Mouse (Mus musculus) c-Kit-negative CD71-positive TER-119-positive erythroid progenitor cells, embryonic 14.5 days (primary cell): ENCODE measurements at regions not wholly inside any gene's neighbourhood (a gene's known extent, or its start where the extent isn't known, plus 50 kb on each side); places are given as distances from the start of the nearest gene placed in this dataset.
"Not testable (repeated sequence)": the region's sequence is repeated elsewhere in the genome, so short reads cannot be mapped to it uniquely, and the experiment has no call there.

Source experiments
- DNase-seq: peaks from one replicate; pipeline ENCODE4 v3.0.0-alpha.2; 2013; ENCODE audit warnings: low read depth, low spot score

DNA sequence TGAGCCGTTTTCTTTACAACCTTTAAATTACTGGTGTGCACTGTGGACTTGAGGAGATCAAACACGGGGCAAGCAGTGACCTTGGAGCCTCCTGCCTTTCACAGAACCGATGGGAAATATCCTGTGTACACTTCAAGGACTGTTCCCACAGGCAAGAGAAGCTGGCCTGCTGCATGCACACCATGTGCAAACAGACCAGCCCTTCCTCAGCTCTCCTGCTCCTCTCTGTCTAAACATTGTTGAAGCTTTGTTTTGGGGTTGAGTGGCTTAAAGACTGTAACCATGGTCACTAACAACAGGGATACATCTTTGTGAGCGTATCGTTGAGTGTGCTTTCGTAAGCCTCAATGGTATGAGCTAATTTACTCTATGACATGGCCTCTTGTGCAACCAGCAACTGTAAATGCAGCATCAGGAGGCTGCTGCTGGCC is 50.2 kb upstream of the Agps start:
- no peak for DNase-seq

DNA sequence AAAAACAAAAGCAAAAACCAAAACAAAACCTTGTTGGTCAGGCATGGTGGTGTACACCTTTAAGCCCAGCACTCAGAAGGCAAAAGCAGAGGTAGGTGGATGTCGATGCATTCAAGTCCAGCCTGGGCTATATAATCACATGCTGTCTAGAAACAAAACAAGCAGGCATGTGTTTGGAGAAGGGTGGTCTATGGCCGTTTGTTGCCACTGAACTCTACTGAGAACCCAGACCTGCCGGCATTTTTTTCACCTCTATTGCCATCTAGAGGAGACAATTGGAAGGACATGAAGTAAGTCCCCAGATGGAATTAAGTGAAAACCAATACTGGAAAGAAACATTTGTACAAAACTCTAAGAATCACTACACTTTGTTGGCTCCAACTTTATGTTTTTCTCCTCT is 50.9 kb upstream of the Agps start:
- peak; percentile 38 for DNase-seq

DNA sequence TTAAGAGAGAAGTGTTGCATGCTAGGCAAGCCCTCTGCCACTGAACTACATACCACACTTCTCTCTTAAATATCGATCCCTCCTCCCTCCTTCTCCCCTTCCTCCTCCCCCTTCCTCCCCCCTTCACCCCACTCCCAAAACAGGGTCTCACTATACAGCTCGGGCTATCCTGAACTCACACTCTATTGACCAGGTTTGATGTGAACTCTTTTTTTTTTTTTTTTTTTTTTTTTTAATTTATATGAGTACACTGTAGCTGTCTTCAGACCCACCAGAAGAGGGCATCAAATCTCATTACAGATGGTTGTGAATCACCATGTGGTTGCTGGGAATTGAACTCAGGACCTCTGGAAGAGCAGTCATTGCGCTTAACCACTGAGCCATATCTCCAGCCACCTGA is 53.3 kb upstream of the Agps start:
- not testable (repeated sequence) for DNase-seq

DNA sequence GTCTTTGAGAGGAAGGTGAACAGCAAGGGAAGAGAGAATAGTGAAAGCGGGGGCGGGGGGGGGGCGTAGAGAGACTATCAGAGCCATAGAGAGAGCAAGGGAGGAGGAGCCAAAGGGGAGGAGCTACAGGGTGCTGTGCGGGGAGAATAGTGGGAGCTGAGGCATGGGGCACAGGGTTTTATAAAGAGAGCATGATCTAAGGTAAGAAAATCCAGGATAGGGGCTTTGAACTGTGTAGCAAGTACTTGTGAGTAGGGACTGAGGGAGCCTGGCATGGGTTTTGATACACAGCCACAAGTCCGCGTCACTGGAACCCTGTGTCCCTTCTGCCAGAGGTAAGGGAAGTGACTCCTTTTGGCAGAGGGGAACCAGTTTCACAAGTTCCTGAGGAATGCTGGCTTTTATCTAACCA is 54.9 kb upstream of the Agps start:
- DNase-seq: no peak

DNA sequence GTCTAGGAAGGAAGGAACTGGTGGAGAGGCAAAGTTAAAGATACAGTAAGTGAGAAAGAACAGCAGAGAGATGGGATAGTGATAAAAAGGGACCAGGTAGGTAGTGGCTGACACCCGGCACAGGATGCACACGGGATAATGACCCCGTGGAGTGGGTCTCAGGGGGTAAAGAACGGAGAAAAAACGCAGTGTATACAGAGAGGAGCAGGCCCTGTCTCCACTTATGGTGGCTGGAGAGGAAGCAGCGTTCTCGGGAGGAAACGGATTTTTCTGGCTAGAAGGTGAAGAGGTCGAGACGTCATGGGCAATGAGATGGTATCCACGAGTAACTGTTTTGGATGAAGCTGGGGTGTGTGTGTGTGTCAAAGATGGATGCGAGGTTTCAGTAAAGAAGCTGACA is 55.4 kb upstream of the Agps start:
- no peak for DNase-seq

DNA sequence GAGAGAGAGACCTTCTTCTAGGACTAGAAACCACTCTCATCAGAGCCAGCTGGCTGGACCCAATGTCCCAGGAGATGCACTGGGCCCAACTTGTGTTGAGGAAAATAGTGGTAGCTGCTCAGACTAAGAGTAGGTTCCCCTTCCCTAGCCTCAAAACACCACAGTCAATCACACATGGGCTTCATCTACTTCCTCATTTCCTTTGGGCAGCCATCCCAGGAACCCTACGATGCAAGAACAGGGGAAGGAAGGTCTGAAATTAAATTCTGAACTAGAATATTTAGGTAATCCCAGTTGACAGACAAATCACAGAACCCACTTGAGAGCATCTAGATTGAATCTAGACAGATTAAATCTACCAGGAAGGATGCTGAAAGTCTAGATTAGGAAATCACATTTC is 56.8 kb upstream of the Agps start:
- no peak for DNase-seq

DNA sequence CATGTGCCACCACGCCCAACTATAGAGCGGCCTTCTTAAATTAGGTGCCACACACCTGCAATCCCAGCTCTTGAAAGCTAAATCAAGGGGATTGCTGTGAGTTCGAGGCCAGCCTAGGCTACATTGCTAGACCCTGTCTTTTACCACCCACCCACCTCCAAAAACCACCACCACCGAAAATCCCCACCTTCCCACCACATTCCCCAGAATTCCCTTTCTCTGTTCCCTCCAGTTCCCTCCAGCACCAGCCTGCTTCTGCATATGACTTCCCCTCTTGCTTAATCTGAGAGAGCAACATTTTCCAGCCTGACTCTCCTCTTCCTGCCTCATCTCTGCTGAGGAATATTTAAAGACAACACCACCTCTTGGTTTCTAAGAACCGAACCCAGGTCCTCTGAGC is 58.5 kb upstream of the Agps start:
- no peak for DNase-seq

DNA sequence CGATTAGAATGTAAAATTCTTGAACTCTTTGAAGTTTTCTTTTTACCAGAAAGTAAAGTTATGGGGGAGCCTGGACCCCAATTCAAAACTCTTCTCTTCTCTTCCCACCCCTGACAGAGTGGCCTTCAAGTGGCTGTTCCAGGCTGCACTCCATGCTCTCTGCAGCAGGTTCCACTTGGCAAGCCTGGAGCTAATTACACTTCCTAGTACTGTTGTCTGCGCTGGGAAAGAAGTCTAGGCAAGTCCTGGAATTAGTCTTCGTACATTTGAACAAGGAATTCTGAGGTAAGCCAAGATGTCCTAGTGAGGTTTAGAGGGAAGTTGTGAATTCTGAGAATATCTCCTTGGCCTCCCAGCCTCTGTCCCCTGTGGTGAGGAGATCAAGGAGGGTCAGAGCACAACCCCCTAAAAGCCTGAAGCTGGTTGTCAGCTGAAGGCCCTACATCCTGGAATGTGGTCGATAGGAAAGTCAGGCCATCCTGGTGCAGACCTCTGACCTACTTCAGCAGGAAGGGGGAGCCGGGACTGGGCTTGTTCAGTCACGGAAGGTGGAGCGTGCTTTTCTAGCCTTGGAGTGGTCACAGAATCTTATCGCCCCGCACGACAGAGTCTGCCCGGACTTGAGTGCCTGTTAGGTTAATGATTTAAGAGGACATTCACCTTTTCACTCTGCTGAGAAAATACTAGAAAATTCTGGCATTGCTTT is 59.6 kb upstream of the Agps start:
- DNase-seq: no peak

DNA sequence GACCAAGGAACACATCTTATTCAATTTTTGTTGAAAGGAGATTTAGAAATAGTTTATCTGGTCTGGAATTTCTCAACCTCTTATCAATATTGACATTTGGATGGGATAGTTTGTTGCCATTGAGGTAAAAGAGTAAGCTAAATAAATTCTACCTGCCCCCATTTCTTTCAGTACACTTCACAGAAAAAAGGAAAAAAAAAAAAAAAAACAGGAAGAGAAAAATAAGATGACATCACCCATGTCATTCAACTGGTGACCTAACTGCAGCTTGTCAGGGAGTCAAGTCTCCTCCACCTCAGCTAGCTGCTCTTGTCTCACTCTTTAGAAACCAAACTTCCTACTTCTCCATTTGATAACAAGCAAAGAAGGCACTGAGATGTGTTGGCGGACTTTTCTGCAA is 61.3 kb upstream of the Agps start:
- DNase-seq: no peak

DNA sequence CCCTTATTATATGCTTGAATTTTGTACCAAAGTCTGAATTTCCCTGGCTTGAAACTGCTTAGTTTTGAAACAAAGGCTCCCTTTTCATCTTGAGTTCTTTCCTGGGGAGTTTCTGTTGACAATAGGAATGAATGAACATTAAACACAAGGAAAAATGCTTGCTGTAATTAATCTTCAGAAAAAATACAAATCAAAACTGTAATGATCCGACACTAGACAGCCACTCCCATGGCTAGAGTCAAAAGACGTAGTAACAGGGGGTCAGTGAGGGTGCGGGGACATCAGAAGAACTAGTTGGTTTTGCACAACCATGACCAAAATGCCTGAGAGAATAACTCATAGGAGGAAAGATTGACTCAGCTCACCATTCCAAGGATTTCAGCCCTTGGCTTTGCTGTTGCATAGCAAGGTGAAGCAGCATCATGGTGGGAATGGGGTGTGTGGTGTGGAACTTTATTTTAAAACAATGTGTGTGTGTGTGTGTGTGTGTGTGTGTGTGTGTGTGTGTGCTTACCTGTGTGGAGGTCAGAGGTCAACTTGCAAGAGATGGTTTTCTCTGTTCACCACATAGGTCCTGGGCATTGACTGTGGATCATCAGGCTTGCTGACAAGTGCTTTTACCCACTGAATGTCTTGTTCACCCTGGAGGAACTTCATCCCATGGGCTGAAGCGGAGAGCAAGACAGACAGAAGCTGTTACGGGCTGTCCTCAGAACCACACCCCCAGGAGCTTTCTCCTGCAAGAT is 63.2 kb upstream of the Agps start:
- no peak for DNase-seq

DNA sequence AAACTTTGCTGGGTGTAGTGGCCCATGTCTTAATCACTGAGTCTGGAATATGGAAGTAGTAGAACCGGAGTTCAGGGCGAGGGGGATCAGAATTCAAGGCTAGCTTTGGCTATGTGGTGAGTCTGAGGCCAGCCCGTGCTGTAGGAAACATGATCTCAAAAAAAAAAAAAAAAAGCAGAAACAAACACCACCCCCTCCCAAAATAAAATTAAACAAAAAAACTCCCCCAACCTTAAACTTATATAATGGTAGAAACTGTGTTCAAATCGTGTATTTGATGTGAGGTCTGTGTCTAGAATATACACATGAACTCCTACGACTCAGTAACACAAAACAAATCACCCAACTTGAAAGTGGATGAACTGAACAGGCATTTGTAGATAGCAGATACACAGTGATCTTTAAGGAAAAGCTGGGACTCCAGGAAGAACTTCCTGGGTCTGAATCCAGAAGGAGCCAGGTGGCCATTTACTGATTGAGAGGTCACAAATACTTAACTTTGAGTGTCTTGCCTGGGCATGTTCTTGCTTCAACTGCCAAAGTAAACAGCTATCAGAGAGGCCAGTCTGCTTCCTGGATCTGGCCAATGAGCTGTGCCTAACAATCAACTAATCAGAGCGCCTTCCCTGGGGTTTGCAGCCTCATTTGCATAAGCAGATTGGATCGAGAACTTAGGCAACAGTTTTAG is 63.6 kb upstream of the Nfe2l2 start:
- DNase-seq: no peak

DNA sequence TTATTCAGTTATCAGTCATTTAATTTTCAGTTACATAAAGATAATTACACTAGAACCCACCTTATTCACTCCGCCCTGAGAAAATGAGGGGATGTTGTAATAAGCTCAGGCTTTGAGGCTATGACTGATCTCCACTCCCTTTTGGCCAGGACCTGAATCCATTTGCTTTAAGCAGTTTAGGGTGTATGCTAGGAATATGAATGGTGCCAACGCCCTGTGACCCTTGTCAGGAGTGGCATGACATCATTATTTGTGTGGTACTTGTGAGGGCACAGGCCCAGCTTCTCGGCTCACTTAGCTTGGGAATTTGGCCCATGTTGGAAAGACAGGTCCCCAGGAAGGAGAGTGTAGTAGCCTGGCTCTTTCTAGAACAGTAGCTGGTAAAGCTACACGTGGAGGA is 61.0 kb upstream of the Nfe2l2 start:
- DNase-seq: no peak

DNA sequence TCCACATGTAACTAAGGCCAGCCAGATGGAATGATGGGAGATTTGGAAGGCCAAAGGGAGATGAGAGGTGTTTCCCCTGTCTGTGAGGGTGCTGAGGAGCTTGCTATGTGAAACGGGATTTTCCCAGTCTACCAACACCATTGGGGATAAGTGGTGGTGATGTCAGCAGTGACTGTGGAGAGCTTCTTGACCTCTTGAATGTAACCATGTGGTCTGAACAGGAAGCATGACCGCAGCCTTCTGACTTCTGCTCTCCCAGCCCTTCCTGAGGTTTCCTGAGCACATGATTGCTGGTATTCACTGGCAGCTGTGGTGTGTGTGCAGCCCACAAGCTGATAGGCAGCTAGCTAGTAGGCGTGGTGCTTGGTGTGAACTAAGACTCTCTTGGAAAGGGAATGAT is 58.8 kb upstream of the Nfe2l2 start:
- DNase-seq: no peak

DNA sequence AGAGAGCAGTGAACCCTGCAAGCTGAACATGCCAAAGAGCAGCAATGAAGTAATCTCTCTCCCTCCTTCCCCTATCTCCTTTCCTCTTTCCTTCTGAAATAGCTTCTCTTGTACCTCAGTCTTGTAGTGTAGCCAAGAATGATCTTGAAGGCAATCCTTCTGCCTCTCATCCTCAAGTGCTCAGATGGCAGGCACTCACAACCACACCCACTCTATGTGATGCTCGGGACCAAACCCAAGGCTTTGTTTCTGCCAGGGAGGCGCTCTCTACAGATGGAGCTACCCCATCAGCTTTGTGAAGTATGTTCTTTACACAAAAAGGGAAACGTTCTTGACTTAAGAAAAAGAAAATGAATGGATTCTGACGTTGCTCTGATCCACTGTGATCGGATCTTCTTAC is 57.6 kb upstream of the Nfe2l2 start:
- DNase-seq: no peak

DNA sequence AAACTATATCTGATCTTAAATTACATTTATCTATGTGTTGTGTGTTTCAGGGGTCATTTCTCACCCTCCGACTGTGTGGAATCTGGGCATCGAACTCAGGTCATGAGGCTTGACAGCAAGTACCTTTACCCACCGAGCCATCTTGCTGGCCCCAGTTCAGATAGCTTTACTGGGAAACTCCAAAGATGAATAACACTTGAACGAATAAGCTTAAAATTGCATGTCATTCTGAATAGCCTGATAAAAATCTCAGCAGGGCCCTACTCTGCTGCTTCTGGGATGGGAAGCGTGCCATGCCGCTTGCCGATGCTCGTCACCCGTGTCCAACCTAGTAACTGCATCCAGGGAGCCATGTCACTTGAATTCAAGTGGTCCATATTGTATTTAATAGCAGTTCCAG is 57.2 kb upstream of the Nfe2l2 start:
- no peak for DNase-seq

DNA sequence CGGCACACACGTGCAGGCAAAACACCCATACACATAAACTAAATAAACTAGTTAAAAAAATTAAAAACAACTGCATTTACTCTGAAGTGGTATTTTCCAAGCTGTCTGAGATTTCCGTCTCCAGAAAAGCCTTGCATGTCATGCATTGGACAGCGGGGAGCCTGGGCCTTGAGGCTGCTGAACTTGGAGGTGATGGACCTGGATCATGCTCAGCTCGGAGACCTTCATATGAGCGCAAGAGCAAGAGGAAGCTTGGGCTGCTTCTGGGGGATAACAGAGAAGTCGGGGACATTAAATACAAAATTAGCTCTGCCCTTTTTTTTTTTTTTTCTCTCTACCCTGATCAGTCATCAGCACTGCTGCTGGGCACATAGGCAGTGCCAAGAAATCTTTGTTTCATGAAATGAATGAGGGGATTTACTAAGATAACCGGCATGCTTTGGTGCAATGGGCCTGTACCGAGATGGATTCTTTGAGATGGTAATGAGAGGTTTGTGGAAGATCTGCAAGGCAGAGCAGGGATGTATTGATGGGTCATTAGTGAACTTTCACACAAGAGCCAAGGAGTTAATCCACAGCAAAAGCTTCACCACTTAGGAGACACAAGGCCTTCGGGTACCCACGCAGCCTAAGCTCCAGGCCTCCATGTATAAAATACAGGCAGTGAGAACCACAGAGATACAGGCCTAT is 54.9 kb upstream of the Nfe2l2 start:
- DNase-seq: no peak

DNA sequence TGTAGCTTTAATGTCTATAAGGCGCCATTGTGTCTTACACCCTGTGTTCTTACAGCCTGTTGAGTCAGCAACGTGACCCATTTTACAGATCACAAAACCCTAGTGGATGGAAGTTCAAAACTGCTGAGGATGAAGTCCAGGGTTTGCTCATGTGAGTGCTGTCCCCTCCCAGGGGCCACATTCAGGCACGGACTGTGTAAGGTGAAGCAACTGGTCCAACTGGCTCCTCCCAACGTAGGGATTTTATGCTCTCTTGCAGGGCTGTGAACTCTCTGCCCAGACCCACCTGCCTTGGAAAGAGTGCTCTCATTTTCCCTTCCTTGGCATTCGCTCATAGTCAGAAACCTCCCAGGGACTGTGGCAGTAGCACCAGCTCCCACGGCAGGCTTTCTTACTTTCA is 53.8 kb upstream of the Nfe2l2 start:
- no peak for DNase-seq

DNA sequence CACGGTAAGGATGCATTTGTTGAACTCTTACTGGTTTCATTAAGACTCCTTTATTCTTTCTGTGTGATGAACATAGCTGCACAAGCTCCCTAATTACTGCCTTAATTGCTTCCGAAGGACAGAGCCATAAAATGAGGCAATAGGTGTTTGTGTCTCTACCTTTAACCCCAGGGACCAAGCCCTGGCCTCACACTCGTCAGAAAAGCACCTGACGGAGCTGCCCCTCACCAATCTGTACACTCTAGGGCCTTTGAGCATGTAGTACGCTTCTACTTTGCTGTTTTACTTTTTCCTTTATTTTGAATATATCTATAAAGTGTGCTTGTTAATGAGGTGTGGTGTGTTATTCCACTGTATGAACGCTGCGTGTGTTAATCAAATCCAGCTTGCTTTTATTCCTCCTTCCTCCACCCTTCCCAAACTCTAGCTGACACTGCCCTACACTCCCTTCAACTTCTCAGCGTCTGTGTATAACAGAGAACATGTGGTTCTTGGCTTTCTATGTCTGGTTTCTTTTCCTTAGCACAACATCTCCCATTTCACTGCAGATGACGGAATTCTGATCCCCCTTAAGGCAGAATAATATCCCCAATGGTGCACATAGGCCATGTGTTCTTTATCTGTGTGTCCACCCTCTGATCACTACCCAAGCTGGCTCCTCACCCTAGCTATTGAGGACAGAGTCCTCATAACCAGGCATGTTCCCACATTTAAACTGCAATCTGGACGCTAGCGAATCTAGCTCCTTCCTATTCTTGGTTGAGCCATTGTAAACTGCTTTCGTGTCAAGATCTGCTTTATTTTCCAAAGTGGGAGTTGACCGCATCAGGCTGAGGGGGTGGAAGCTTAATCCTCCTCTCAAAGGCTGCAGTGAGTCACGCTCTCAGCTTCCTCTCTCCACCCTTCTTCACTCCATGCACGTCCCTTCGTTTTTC is 52.5 kb upstream of the Nfe2l2 start:
- DNase-seq: no peak

DNA sequence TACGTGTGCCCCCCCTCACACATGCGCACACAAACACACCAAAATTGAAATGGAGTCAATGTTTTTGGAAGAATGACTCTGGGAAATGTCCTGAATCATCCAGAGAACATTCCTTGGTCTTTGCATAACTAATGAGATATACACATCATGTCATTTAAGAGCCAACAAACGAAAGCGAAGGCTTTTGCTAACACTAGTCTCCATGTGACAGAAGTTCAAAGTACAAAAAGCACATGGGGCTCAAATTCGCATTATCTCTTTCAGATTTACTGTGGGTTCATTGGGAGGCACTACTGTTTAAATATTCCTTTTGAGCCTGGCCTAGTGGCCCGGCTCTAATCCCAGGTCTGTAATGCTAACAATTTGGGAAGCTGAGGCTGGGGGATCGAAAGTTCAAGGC is 50.2 kb upstream of the Nfe2l2 start:
- no peak for DNase-seq
